Mouse (Mus musculus): ENCODE results near the gene Lin54.
A peak's percentile ranks its signal among the peaks of the same experiment; 100 is the strongest.

Lin54 gene

GRCm38 (mm10) chr5:100500458-100500961 is at the start of gene Lin54:
Gene Lin54 (minus strand): TSS chr5:100500639.
- DNase-seq (ENCODE audit: low spot score in 2 of 2): peak; percentile 86 to 87

- no peak for DNase-seq (ENCODE audit: low spot score in 2 of 2)
Observed at GRCm38 (mm10) chr5:100550151-100550550, 49.7 kb upstream of the Lin54 start.

GRCm38 (mm10) chr5:100549311-100549710 is 48.9 kb upstream of the Lin54 start:
- no peak for DNase-seq (ENCODE audit: low spot score in 2 of 2)

GRCm38 (mm10) chr5:100548236-100548635 is 47.8 kb upstream of the Lin54 start:
- DNase-seq (ENCODE audit: low spot score in 2 of 2): no peak

GRCm38 (mm10) chr5:100546294-100547080 is 46.0 kb upstream of the Lin54 start:
- DNase-seq (ENCODE audit: low spot score in 2 of 2): no peak

- DNase-seq (ENCODE audit: low spot score in 2 of 2): peak in 1 of 2 experiments; percentile 21
Observed at GRCm38 (mm10) chr5:100536638-100537037, 36.2 kb upstream of the Lin54 start.

GRCm38 (mm10) chr5:100535826-100536225 is 35.4 kb upstream of the Lin54 start:
- no peak for DNase-seq (ENCODE audit: low spot score in 2 of 2)

GRCm38 (mm10) chr5:100526164-100526563 is 25.7 kb upstream of the Lin54 start:
- DNase-seq (ENCODE audit: low spot score in 2 of 2): peak; percentile 51 to 57

- no peak for DNase-seq (ENCODE audit: low spot score in 2 of 2)
Observed at GRCm38 (mm10) chr5:100525620-100526019, 25.2 kb upstream of the Lin54 start.

GRCm38 (mm10) chr5:100524921-100525320 is 24.5 kb upstream of the Lin54 start:
- no peak for DNase-seq (ENCODE audit: low spot score in 2 of 2)

- DNase-seq (ENCODE audit: low spot score in 2 of 2): no peak
Observed at GRCm38 (mm10) chr5:100523331-100523730, 22.9 kb upstream of the Lin54 start.

GRCm38 (mm10) chr5:100520223-100520622 is 19.8 kb upstream of the Lin54 start:
- no peak for DNase-seq (ENCODE audit: low spot score in 2 of 2)

- DNase-seq (ENCODE audit: low spot score in 2 of 2): no peak
Observed at GRCm38 (mm10) chr5:100519027-100519411, 18.6 kb upstream of the Lin54 start.

- peak; percentile 98 to 99 for DNase-seq (ENCODE audit: low spot score in 2 of 2)
Observed at GRCm38 (mm10) chr5:100518049-100519026, 17.9 kb upstream of the Lin54 start, which contains the start of gene Cops4. Gene Cops4 (plus strand): TSS chr5:100518309.

GRCm38 (mm10) chr5:100512576-100512975 is 12.1 kb upstream of the Lin54 start:
- DNase-seq (ENCODE audit: low spot score in 2 of 2): no peak

- no peak for DNase-seq (ENCODE audit: low spot score in 2 of 2)
Observed at GRCm38 (mm10) chr5:100509247-100509646, 8.8 kb upstream of the Lin54 start.

- no peak for DNase-seq (ENCODE audit: low spot score in 2 of 2)
Observed at GRCm38 (mm10) chr5:100501267-100501666, 828 bp upstream of the Lin54 start.

GRCm38 (mm10) chr5:100499831-100500304 is 571 bp downstream of the Lin54 start:
- peak; percentile 8 to 15 for DNase-seq (ENCODE audit: low spot score in 2 of 2)

- DNase-seq (ENCODE audit: low spot score in 2 of 2): no peak
Observed at GRCm38 (mm10) chr5:100499243-100499642, 1.2 kb downstream of the Lin54 start.

- DNase-seq (ENCODE audit: low spot score in 2 of 2): peak; percentile 67 to 75
Observed at GRCm38 (mm10) chr5:100498436-100499180, 1.8 kb downstream of the Lin54 start.

GRCm38 (mm10) chr5:100491704-100492103 is 8.7 kb downstream of the Lin54 start:
- DNase-seq (ENCODE audit: low spot score in 2 of 2): no peak

Measured in heart, adult 9 months (tissue).